Mouse (Mus musculus) testis, postnatal 10 days (tissue): ENCODE data around the gene Ptgr1.

Experiments
- DNase-seq: peaks from one replicate; pipeline ENCODE4 v3.0.0; 2021; ENCODE audit warnings: low spot score

Gene Ptgr1

DNA sequence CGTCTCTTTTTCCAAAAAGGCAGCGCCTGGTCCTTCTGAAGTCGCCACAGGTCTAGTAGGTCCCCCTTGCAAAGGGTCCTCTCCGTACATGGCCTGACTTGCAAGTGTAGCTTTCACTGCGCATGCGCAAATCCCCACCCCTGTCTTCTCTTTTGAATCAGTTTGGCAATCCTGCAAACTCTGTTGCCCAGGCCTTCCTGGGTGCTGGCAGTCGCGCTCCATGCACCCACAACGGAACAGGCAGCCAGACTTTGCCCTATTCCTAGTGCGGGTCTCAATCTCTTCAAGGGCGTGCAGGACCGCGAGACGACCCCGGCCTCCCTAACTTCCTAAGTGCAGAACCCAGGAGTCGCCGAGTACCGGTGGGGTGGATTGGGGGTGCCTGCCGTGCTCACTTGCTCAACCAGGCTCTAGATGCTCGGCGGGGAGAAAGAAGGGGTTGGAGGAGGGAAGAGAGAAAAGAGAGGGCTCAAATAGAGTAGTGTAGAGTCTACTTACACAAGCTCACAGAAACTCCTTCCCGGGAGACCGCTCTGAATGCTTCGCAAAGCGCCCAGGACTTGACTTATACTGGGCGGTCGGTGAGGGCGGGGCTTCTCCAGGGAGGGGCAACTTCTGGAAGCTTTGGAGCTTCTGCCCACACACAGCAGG, at the start of gene Ptgr1:
TSS of gene Ptgr1 (minus strand) at position 580 of the 651 bp plus-strand sequence.
- peak; percentile 89 for DNase-seq

DNA sequence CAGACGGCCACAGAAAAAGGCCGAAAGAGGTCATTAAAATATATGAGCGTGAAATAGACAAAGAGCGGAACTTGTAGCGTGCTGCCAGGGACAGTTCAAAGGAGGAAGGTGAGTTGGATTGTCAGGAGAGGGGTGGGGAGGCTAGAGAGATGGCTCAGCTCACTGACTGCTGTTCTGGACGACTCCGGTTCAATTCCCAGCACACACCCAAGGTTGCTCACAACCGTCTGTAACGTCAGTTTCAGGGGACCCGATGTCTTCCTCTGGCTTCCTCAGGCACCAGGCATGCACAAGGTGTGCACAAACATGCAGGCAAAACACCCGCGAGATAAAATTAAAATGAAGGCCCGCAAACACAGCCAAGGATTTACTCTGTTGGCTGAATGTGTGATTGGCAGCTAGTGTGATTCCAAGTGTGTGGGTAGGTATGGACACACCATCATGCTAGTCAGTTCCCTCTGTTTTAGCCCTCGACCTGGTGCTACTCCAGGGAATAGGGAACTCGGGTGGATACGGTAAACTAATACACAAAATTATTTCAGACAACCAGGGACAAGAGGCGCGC, 48.9 kb upstream of the Ptgr1 start:
- no peak for DNase-seq

- DNase-seq, result peak; percentile 80
These were observed 48.2 kb upstream of the Ptgr1 start, which contains the start of gene Gng10 for GRCm38 (mm10) chr4:59034918-59035785. TSS of gene Gng10 (plus strand) at chr4:59035088.

- peak; percentile 60 for DNase-seq
These were observed 47.5 kb upstream of the Ptgr1 start for GRCm38 (mm10) chr4:59034325-59034917.

GRCm38 (mm10) chr4:59016922-59017321, 30.0 kb upstream of the Ptgr1 start:
- DNase-seq, result no peak

DNA sequence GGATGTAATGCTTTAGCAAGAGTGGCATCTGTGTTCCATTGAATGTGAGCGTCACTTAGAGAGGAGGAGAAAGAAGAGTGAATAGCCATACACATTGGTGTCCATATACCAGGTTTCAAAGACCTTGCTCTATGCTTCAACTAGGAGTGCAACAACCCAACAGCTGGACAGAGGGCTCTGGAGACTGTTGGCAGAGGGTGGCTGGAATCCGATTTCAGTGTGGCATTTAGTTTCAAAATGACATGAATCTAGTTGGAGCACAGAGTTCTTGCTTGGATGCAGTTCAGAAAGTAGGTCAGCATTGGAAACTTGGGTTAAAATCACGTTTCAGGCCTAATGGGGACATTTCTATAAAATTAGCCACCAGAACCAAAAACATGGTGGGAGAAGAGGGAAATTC, 28.3 kb upstream of the Ptgr1 start:
- DNase-seq, result no peak

- DNase-seq, result no peak
These were observed 24.5 kb upstream of the Ptgr1 start for GRCm38 (mm10) chr4:59011446-59011845.

- DNase-seq, result no peak
These were observed 22.8 kb upstream of the Ptgr1 start for GRCm38 (mm10) chr4:59009696-59010095.

- no peak for DNase-seq
These were observed 22.3 kb upstream of the Ptgr1 start for GRCm38 (mm10) chr4:59009186-59009585.

DNA sequence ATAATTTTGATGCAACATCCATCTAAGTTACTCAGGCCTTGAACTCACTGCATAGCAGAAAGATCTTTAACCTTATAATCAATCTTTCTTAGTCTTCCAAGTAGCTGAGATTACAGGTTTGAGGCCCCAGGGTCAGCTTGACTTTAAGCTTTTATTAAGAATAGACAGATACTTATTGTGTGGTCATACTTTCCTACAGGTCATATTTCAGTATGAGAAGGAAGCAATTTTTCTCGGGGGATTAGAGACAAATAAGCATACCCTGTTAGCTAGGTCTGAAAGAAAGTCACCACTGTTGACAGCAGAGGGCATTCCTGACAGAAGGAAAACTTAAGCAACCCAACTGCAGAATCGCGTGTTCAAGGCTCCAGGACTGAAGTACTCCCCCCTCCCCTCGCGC, 21.1 kb upstream of the Ptgr1 start:
- DNase-seq, result no peak

DNA sequence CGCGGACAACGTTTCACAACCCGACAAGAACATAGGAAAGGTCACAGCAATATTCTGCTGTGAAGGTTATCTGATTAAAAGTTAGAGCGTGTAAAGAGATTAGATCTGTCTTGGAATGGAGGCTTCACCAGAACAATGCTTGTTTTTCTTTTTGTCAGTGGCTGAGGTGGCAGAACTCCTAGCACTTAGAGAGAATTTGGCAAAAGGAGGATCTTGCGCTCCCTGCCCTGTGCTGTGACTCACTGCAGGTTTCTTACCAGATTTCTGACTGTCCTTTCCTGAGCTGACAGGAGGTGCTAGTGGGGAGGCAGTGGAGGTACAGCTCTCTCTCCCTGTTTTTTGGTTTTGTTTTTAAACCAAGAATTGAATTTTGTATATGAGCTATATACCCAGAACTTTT, 20.1 kb upstream of the Ptgr1 start:
- no peak for DNase-seq

DNA sequence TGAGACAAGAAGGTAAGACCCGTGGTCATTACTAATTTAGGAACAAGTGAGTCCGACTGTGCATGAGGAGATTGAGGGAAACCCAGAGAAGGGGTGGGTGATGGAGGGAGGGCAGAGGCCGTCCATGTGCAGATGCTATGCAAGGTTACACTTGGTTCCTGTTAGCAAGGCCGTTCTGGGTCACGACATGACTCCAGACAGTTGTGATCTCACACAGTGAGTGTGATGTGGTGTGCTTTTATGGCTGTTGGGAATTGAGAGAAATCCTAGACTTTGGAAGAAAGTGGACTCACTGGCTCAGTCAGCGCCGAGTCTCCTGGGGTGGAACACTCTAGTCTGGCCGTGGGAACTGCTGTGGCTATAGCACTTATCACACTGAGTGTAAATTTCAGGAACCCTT, 19.3 kb upstream of the Ptgr1 start:
- DNase-seq, result no peak

DNA sequence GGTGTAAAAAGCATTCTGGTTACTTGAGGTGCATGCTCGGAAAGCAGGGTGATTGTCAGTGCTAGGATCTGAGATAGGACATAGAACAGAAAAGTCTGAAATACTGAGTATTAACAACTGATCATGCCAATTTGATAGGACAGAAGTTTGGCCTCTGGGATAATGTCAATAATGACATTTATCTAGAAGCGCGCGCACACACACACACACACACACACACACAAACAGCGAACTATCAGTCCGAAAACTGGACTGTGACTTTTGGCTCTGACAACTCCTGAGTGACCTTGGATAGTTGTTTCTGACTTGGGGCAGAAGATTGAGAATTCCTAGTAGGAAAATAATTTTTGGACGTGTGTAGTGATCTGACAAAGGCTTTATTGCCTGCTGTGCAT, 16.9 kb upstream of the Ptgr1 start:
- no peak for DNase-seq

GRCm38 (mm10) chr4:59002948-59003805, 16.3 kb upstream of the Ptgr1 start, which contains the start of gene Gm20503:
TSS of gene Gm20503 (plus strand) at chr4:59003210.
- DNase-seq, result peak; percentile 93

GRCm38 (mm10) chr4:59000614-59001013, 13.7 kb upstream of the Ptgr1 start:
- DNase-seq, result no peak

DNA sequence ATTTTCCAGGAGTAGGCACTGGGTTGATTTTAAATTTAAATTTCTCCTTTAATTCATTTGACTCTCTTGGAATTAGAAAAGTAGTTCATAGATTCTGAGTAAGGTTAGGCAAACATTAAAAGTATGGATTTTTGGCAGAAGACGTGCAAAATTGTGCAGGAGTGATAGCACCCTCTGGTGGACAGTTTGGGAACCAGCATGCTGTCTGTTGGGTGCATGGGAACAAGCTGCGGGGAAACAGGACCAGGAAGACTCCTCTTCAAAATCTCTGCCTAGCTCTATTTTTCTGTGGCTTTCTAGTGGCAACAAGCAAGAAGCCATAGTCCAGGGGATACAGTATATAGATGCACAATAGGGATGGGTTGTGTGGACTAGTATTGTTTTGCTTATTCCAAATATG, 12.8 kb upstream of the Ptgr1 start:
- peak; percentile 83 for DNase-seq

DNA sequence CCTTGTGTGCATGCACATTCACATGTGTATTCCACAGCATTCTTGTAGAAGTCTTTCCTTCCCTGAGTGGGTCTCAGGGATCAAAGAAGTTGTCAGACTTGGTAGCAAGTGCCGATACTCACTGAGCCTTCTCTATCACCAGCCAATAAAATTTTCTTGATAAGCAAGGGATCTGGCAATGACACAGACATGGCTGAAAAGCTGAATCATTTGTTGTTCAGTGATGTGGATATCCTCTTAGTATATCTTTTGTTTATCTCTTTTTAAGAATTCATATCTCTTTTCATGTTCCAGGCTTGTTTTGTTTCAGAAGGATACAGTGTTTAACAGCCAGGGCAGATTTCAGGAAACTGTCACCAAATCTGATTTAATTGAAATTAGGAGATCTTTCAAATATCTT, 11.8 kb upstream of the Ptgr1 start:
- no peak for DNase-seq

- peak; percentile 84 for DNase-seq
These were observed 10.2 kb upstream of the Ptgr1 start for GRCm38 (mm10) chr4:58997081-58997480.

- DNase-seq, result peak; percentile 73
These were observed 8.4 kb upstream of the Ptgr1 start for GRCm38 (mm10) chr4:58995251-58995693.

DNA sequence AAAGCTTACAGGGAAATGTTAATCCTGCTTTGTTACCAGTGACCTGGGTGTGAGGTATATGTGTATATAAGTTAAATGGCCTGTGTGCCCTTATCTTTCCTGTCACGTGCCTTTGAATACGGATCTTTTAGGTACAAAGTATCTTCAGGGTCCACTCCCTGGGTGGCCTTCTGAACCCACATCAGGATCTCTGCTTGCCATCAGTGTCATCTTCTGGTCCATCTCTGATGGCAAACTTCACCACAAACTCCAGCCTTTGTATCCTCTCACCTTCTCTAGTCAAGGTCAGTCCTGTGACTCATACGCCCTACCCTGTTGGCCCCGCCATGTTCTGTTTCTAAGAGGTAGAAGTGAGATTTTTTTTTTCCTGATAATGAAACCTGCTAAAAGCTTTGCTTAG, 7.8 kb upstream of the Ptgr1 start, which contains the start of gene Dnajc25:
TSS of gene Dnajc25 (plus strand) at position 301 of the 400 bp plus-strand sequence.
- no peak for DNase-seq

- DNase-seq, result no peak
These were observed 5.3 kb upstream of the Ptgr1 start for GRCm38 (mm10) chr4:58992195-58992594.
